Mouse (Mus musculus): ENCODE measurements around the gene Wdr31. TPM values are rescaled to one million over a fixed set of nuclear protein-coding genes. Genes with fewer than 3 reads are reported as not detected.
A peak's percentile ranks its signal among the peaks of the same experiment; 100 is the strongest.

Wdr31 gene
- total and polyA plus RNA-seq, 2 experiments from 2014 or later, result 2.3 to 6.7 TPM

GRCm38 (mm10) chr4:62503374-62503970, 32.8 kb upstream of the Wdr31 start, which contains the start of gene Hdhd3:
Gene Hdhd3 (minus strand): TSS chr4:62503467.
- WGBS, result 80% methylated on average over 3 of the region's 3 CpGs
- TF ChIP-seq EP300 (IDR thresholded peaks at IDR 0.05; ENCODE audit: low read depth), result no peak
- no peak for TF ChIP-seq CTCF (IDR thresholded peaks at IDR 0.05; ENCODE audit: low read depth)
- Histone ChIP-seq H3K9me3 (replicated peaks; ENCODE audit: control insufficient read depth, low read length) (no peaks in the 10 kb centered on the region), H3K36me3 (replicated peaks; ENCODE audit: control insufficient read depth, insufficient read depth, low read length) (peaks cover 14% of the 10 kb centered on the region), H3K4me1 (ENCODE audit: control insufficient read depth, insufficient read depth) (peaks cover 14% of the 10 kb centered on the region; the same call in 1 of the 2 replicates), H3K27ac (ENCODE audit: low read depth) (peak within 1 kb of the TSS; percentile 69), H3K4me3 (ENCODE audit: low read depth, low read length) (peak within 1 kb of the TSS; percentile 70), H3K4me2 (ENCODE audit: low read depth, low read length) (peak within 1 kb of the TSS; percentile 79), H3K9ac (replicated peaks; ENCODE audit: low read depth, low read length) (peak within 1 kb of the TSS; percentile 75), H3K27me3 (ENCODE audit: control insufficient read depth, insufficient read depth, low read length) (no peaks in the 10 kb centered on the region)
- DNase-seq (ENCODE audit: low spot score) (no peak), ATAC-seq (ENCODE audit: insufficient read depth, low read depth) (no peak)

GRCm38 (mm10) chr4:62502969-62503368, 32.3 kb upstream of the Wdr31 start:
- WGBS, result 68% methylated on average over 7 of the region's 7 CpGs
- DNase-seq (ENCODE audit: low spot score), result no peak
- Histone ChIP-seq H3K27ac (ENCODE audit: low read depth) (no peak overlapping the region), H3K9ac (replicated peaks; ENCODE audit: low read depth, low read length) (no peak overlapping the region), H3K4me3 (ENCODE audit: low read depth, low read length) (no peak overlapping the region), H3K9me3 (replicated peaks; ENCODE audit: control insufficient read depth, low read length) (no peaks in the 10 kb centered on the region), H3K4me1 (ENCODE audit: control insufficient read depth, insufficient read depth) (peaks cover 14% of the 10 kb centered on the region; the same call in 1 of the 2 replicates), H3K36me3 (replicated peaks; ENCODE audit: control insufficient read depth, insufficient read depth, low read length) (peaks cover 9% of the 10 kb centered on the region), H3K27me3 (ENCODE audit: control insufficient read depth, insufficient read depth, low read length) (no peaks in the 10 kb centered on the region), H3K4me2 (ENCODE audit: low read depth, low read length) (no peak overlapping the region)
- no peak for ATAC-seq (ENCODE audit: insufficient read depth, low read depth)
- no peak for TF ChIP-seq EP300 (IDR thresholded peaks at IDR 0.05; ENCODE audit: low read depth)

- WGBS, result 1% methylated on average over 37 of the region's 38 CpGs
- no peaks in the 10 kb centered on the region for H3K9me3 ChIP-seq (replicated peaks; ENCODE audit: control insufficient read depth, low read length)
- H3K4me1 ChIP-seq (ENCODE audit: control insufficient read depth, insufficient read depth), result peaks cover 14% of the 10 kb centered on the region; the same call in 1 of the 2 replicates
- H3K27ac ChIP-seq (ENCODE audit: low read depth), result peak overlapping the region; percentile 69
- H3K4me2 ChIP-seq (ENCODE audit: low read depth, low read length), result peak overlapping the region; percentile 79
- H3K27me3 ChIP-seq (ENCODE audit: control insufficient read depth, insufficient read depth, low read length), result no peaks in the 10 kb centered on the region
- 0 out of 2 replicates have a peak, but pooled peaks have one; percentile 8 for TF ChIP-seq EP300 (IDR thresholded peaks at IDR 0.05; ENCODE audit: low read depth)
- TF ChIP-seq CTCF (IDR thresholded peaks at IDR 0.05; ENCODE audit: low read depth), result no peak
- ATAC-seq (ENCODE audit: insufficient read depth, low read depth) (peak; percentile 96), DNase-seq (ENCODE audit: low spot score) (peak; percentile 92)
- peaks cover 8% of the 10 kb centered on the region; the same call in 1 of the 2 replicates for H3K36me3 ChIP-seq (replicated peaks; ENCODE audit: control insufficient read depth, insufficient read depth, low read length)
- H3K9ac ChIP-seq (replicated peaks; ENCODE audit: low read depth, low read length), result peak overlapping the region; percentile 75
- peak overlapping the region; percentile 70 for H3K4me3 ChIP-seq (ENCODE audit: low read depth, low read length)
Observed at GRCm38 (mm10) chr4:62501964-62502732, 31.5 kb upstream of the Wdr31 start.

DNA sequence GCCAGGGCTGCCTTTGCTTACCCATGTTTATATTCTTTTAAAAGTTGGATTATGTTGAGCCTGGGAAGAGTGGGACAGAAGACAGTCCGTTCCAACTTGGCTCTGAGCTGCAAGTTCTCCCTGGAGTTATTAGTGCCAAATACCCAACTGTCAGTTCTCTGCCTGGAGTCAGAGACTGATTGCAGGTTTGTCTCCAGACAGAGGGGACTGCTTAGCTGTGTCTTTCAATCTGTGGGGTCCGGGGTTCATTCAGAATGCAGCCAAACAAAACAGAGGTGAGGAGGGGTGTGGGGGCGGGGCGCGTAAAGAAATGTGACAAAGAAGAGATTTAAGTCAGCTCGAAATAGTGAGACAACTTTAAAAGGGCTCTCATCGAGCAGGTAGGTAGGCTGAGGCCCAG, 30.8 kb upstream of the Wdr31 start:
- Histone ChIP-seq H3K9me3 (replicated peaks; ENCODE audit: control insufficient read depth, low read length) (no peaks in the 10 kb centered on the region), H3K27me3 (ENCODE audit: control insufficient read depth, insufficient read depth, low read length) (no peaks in the 10 kb centered on the region), H3K4me3 (ENCODE audit: low read depth, low read length) (peak overlapping the region; percentile 70), H3K36me3 (replicated peaks; ENCODE audit: control insufficient read depth, insufficient read depth, low read length) (peaks cover 8% of the 10 kb centered on the region; the same call in 1 of the 2 replicates), H3K4me1 (ENCODE audit: control insufficient read depth, insufficient read depth) (peaks cover 14% of the 10 kb centered on the region; the same call in 1 of the 2 replicates), H3K4me2 (ENCODE audit: low read depth, low read length) (peak overlapping the region; percentile 79), H3K27ac (ENCODE audit: low read depth) (peak overlapping the region; percentile 69), H3K9ac (replicated peaks; ENCODE audit: low read depth, low read length) (peak overlapping the region; percentile 75)
- no peak for DNase-seq (ENCODE audit: low spot score)
- WGBS, result under 1% methylated on average over 7 of the region's 7 CpGs
- ATAC-seq (ENCODE audit: insufficient read depth, low read depth), result peak; percentile 18
- TF ChIP-seq CTCF (IDR thresholded peaks at IDR 0.05; ENCODE audit: low read depth), result no peak
- TF ChIP-seq EP300 (IDR thresholded peaks at IDR 0.05; ENCODE audit: low read depth), result no peak

DNA sequence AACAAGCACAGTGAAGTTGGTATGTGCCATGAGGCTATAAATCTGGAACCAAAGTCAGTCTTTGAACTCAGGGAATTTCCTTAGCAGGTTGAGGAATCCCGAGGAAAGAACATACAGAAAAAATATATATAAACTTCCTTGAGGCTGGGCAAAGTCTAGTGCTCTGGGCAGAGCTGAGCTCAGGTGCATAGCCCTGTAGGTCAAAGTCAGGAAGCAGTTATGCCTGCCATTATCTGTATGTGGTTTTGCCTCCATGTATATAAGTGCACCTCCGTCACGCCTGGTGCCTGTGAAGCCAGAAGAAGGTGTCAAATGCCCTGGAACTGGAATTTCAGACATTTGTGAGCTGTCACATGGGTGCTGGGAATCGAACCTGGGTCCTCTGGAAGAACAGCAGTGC, 30.1 kb upstream of the Wdr31 start:
- H3K4me2 ChIP-seq (ENCODE audit: low read depth, low read length), result no peak overlapping the region
- TF ChIP-seq EP300 (IDR thresholded peaks at IDR 0.05; ENCODE audit: low read depth) (no peak), CTCF (IDR thresholded peaks at IDR 0.05; ENCODE audit: low read depth) (no peak)
- no peaks in the 10 kb centered on the region for H3K27me3 ChIP-seq (ENCODE audit: control insufficient read depth, insufficient read depth, low read length)
- H3K9ac ChIP-seq (replicated peaks; ENCODE audit: low read depth, low read length), result no peak overlapping the region
- H3K4me3 ChIP-seq (ENCODE audit: low read depth, low read length), result no peak overlapping the region
- no peak for DNase-seq (ENCODE audit: low spot score)
- H3K4me1 ChIP-seq (ENCODE audit: control insufficient read depth, insufficient read depth), result peaks cover 14% of the 10 kb centered on the region; the same call in 1 of the 2 replicates
- WGBS, result 86% methylated on average over 4 of the region's 4 CpGs
- no peaks in the 10 kb centered on the region for H3K9me3 ChIP-seq (replicated peaks; ENCODE audit: control insufficient read depth, low read length)
- peaks cover 8% of the 10 kb centered on the region; the same call in 1 of the 2 replicates for H3K36me3 ChIP-seq (replicated peaks; ENCODE audit: control insufficient read depth, insufficient read depth, low read length)
- H3K27ac ChIP-seq (ENCODE audit: low read depth), result no peak overlapping the region
- ATAC-seq (ENCODE audit: insufficient read depth, low read depth), result no peak
